Mouse (Mus musculus): Measurements from ENCODE around the gene Hist1h2ah. TPM values are rescaled to one million over a fixed set of nuclear protein-coding genes. Genes with fewer than 3 reads are reported as not detected.

Gene Hist1h2ah
- not detected for polyA plus RNA-seq (2017; shearing (Covaris generic))

GRCm38 (mm10) chr13:22035267-22036148 is at the start of gene Hist1h2ah, which contains the start of gene Hist1h2bk:
Hist1h2ah (minus strand) TSS chr13:22035568.
Hist1h2bk (plus strand) TSS chr13:22035870.

GRCm38 (mm10) chr13:22084140-22084539 is 48.8 kb upstream of the Hist1h2ah start, which contains the start of gene Vmn1r188:
Vmn1r188 (plus strand) TSS chr13:22084440.

GRCm38 (mm10) chr13:22042568-22043502 is 7.5 kb upstream of the Hist1h2ah start, which contains the start of the genes Hist1h2ag and Hist1h2bj:
Hist1h2ag (minus strand) TSS chr13:22042944.
Hist1h2bj (plus strand) TSS chr13:22043214.

GRCm38 (mm10) chr13:22041142-22041536 is 5.8 kb upstream of the Hist1h2ah start, which contains the start of gene Hist1h4i:
Hist1h4i (minus strand) TSS chr13:22041362.

GRCm38 (mm10) chr13:22009642-22010041 is 25.7 kb downstream of the Hist1h2ah start, which contains the start of gene Prss16:
Prss16 (minus strand) TSS chr13:22009742.

Other genes starting within 250 kb of the Hist1h2ah start
- gene Hist1h2an, start 248.3 kb downstream of the Hist1h2ah start, polyA plus RNA-seq (2017; shearing (Covaris generic)) = not detected
- not detected for gene Hist1h2bp, start 248.1 kb downstream of the Hist1h2ah start, polyA plus RNA-seq (2017; shearing (Covaris generic))
- 4.2 TPM for gene Hist1h2bq, start 225.4 kb downstream of the Hist1h2ah start, polyA plus RNA-seq (2017; shearing (Covaris generic))
- not detected for gene Hist1h2ao, start 225.1 kb downstream of the Hist1h2ah start, polyA plus RNA-seq (2017; shearing (Covaris generic))
- gene Hist1h4m, start 223.8 kb downstream of the Hist1h2ah start, polyA plus RNA-seq (2017; shearing (Covaris generic)) = not detected
- 20.0 TPM for gene Hist1h4n, start 203.4 kb downstream of the Hist1h2ah start, polyA plus RNA-seq (2017; shearing (Covaris generic))
- 30.1 TPM for gene Hist1h2ap, start 202.1 kb downstream of the Hist1h2ah start, polyA plus RNA-seq (2017; shearing (Covaris generic))
- 4.6 TPM for gene Hist1h2br, start 201.8 kb downstream of the Hist1h2ah start, polyA plus RNA-seq (2017; shearing (Covaris generic))
- 2.4 TPM for gene Zfp184, start 90.5 kb downstream of the Hist1h2ah start, polyA plus RNA-seq (2017; shearing (Covaris generic))
- not detected for gene Pom121l2, start 54.4 kb downstream of the Hist1h2ah start, polyA plus RNA-seq (2017; shearing (Covaris generic))
- 6.0 TPM for gene Prss16, start 25.8 kb downstream of the Hist1h2ah start, polyA plus RNA-seq (2017; shearing (Covaris generic))
- not detected for gene Hist1h2bk, start 302 bp upstream of the Hist1h2ah start, polyA plus RNA-seq (2017; shearing (Covaris generic))
- gene Hist1h4i, start 5.8 kb upstream of the Hist1h2ah start, polyA plus RNA-seq (2017; shearing (Covaris generic)) = 10.9 TPM
- not detected for gene Hist1h2ag, start 7.4 kb upstream of the Hist1h2ah start, polyA plus RNA-seq (2017; shearing (Covaris generic))
- 1.3 TPM for gene Hist1h2bj, start 7.6 kb upstream of the Hist1h2ah start, polyA plus RNA-seq (2017; shearing (Covaris generic))
- not detected for gene Vmn1r188, start 48.9 kb upstream of the Hist1h2ah start, polyA plus RNA-seq (2017; shearing (Covaris generic))
- gene Vmn1r189, start 70.3 kb upstream of the Hist1h2ah start, polyA plus RNA-seq (2017; shearing (Covaris generic)) = not detected
- gene Vmn1r191, start 148.4 kb upstream of the Hist1h2ah start, polyA plus RNA-seq (2017; shearing (Covaris generic)) = not detected
- not detected for gene Vmn1r192, start 155.6 kb upstream of the Hist1h2ah start, polyA plus RNA-seq (2017; shearing (Covaris generic))
- gene Vmn1r193, start 187.6 kb upstream of the Hist1h2ah start, polyA plus RNA-seq (2017; shearing (Covaris generic)) = 0.06 TPM
- not detected for gene Vmn1r194, start 208.6 kb upstream of the Hist1h2ah start, polyA plus RNA-seq (2017; shearing (Covaris generic))
- gene Vmn1r195, start 235.0 kb upstream of the Hist1h2ah start, polyA plus RNA-seq (2017; shearing (Covaris generic)) = not detected